Mouse (Mus musculus) Muller cell, postnatal 12 days (primary cell): Measurements from ENCODE around the gene Herc1.

Experiments
- DNase-seq: peaks from one replicate; pipeline ENCODE4 v3.0.0-alpha.2; 2015; ENCODE audit errors: inconsistent ontology term

Gene Herc1

GRCm38 (mm10) chr9:66349860-66350787, at the start of gene Herc1:
Herc1 (plus strand) TSS chr9:66350450.
- DNase-seq = peak; percentile 97

GRCm38 (mm10) chr9:66304320-66305090, 45.7 kb upstream of the Herc1 start:
- DNase-seq = no peak

GRCm38 (mm10) chr9:66305121-66306112, 44.8 kb upstream of the Herc1 start:
- peak; percentile 39 for DNase-seq

- DNase-seq = no peak
These were observed 43.8 kb upstream of the Herc1 start for GRCm38 (mm10) chr9:66306414-66306813.

GRCm38 (mm10) chr9:66307341-66307740, 42.9 kb upstream of the Herc1 start:
- DNase-seq = peak; percentile 65

- peak; percentile 74 for DNase-seq
These were observed 41.5 kb upstream of the Herc1 start for GRCm38 (mm10) chr9:66308741-66309140.

- no peak for DNase-seq
These were observed 38.8 kb upstream of the Herc1 start for GRCm38 (mm10) chr9:66311458-66311857.

- no peak for DNase-seq
These were observed 33.6 kb upstream of the Herc1 start for GRCm38 (mm10) chr9:66316603-66317002.

- peak; percentile 32 for DNase-seq
These were observed 28.0 kb upstream of the Herc1 start for GRCm38 (mm10) chr9:66322010-66322931.

- no peak for DNase-seq
These were observed 23.4 kb upstream of the Herc1 start for GRCm38 (mm10) chr9:66326879-66327278.

- DNase-seq = no peak
These were observed 20.8 kb upstream of the Herc1 start for GRCm38 (mm10) chr9:66329474-66329873.

- DNase-seq = no peak
These were observed 19.8 kb upstream of the Herc1 start for GRCm38 (mm10) chr9:66330437-66330836.

- DNase-seq = no peak
These were observed 18.7 kb upstream of the Herc1 start for GRCm38 (mm10) chr9:66331548-66331947.

- DNase-seq = no peak
These were observed 17.9 kb upstream of the Herc1 start for GRCm38 (mm10) chr9:66332393-66332792.

GRCm38 (mm10) chr9:66337280-66337679, 13.0 kb upstream of the Herc1 start:
- DNase-seq = no peak

GRCm38 (mm10) chr9:66338005-66338782, 12.1 kb upstream of the Herc1 start:
- DNase-seq = peak; percentile 59

GRCm38 (mm10) chr9:66339714-66340113, 10.5 kb upstream of the Herc1 start:
- DNase-seq = no peak

GRCm38 (mm10) chr9:66340394-66341094, 9.7 kb upstream of the Herc1 start:
- DNase-seq = no peak
